Mouse (Mus musculus) heart, adult 2 months (tissue): ENCODE data around the gene Gmds. TPM values are rescaled to one million over a fixed set of nuclear protein-coding genes. Genes with fewer than 3 reads are reported as not detected.

Experiments used
- DNase-seq, 2 experiments: peaks; one replicate each; pipeline ENCODE4 v3.0.0; 2021
- H3K27ac ChIP-seq: fragments of 200-600 bp; 2 replicates; pipeline ENCODE4 v1.8.1; 2022
- H3K27me3 ChIP-seq: fragments of 200-500 bp; 2 replicates; pipeline ENCODE4 v1.6.1; 2012; ENCODE audit warnings: mild to moderate bottlenecking, low read length, inconsistent platforms, mixed read lengths; ENCODE audit not compliant: control insufficient read depth, insufficient read depth
- H3K36me3 ChIP-seq: fragments of 200-500 bp; 2 replicates; pipeline ENCODE4 v1.6.1; 2012; ENCODE audit warnings: low read length, inconsistent platforms; ENCODE audit not compliant: control insufficient read depth, insufficient read depth
- H3K4me1 ChIP-seq: fragments of 200-500 bp; 2 replicates; pipeline ENCODE4 v1.6.1; 2011; ENCODE audit warnings: low read length; ENCODE audit not compliant: control insufficient read depth, insufficient read depth
- H3K4me3 ChIP-seq: fragments of 200-600 bp; 2 replicates; pipeline ENCODE4 v1.8.1; 2022
- H3K79me2 ChIP-seq: fragments of 200-500 bp; replicated peaks from 2 replicates; pipeline ENCODE4 v1.6.1; 2012; ENCODE audit warnings: mild to moderate bottlenecking, inconsistent platforms, low read length, moderate library complexity, mixed read lengths; ENCODE audit not compliant: control insufficient read depth, insufficient read depth
- H3K9ac ChIP-seq: fragments of 200-500 bp; 2 replicates; pipeline ENCODE4 v1.6.1; 2012; ENCODE audit warnings: low read depth, mild to moderate bottlenecking, control low read depth, inconsistent platforms, low read length, mixed read lengths
- CTCF ChIP-seq: fragments of 200-600 bp; IDR thresholded peaks from 2 replicates; pipeline ENCODE4 v1.8.1; 2022; ENCODE audit warnings: antibody characterized with exemption, mild to moderate bottlenecking, moderate library complexity
- EP300 ChIP-seq: fragments of 200-500 bp; IDR thresholded peaks from 2 replicates; pipeline ENCODE4 v1.6.1; 2011; ENCODE audit warnings: low read depth, low read length, control low read depth; ENCODE audit not compliant: insufficient read depth
- POLR2A ChIP-seq: fragments of 200-500 bp; IDR thresholded peaks from 2 replicates; pipeline ENCODE4 v1.6.1; 2011; ENCODE audit warnings: mild to moderate bottlenecking, low read depth, low read length, control low read depth; ENCODE audit not compliant: insufficient read depth
- WGBS: fragments of 180-500 bp; shearing (Covaris S2); methylation state at CpG from one replicate; pipeline ENCODE4 v1.1.7; 2018; 5-methylcytosine and 5-hydroxymethylcytosine counted together
- intact Hi-C: fragments of 180-260 bp; cut with DNase I; formaldehyde crosslinking; loops from one replicate; pipeline ENCODE4 v1.15.1; 2025
- polyA plus RNA-seq: library from polyadenylated mRNA; depleted of rRNA; stranded (reverse); fragments of >200 nt; gene quantifications from 2 replicates; pipeline ENCODE4 v1.2.3, GENCODE M21; 2012
- total RNA-seq, 2 experiments: library from RNA; stranded (reverse); gene quantifications; 2 replicates each; pipeline ENCODE4 v1.2.3; 2021

The Gmds gene
- total and polyA plus RNA-seq, 3 experiments, result 4.2 to 6.0 (median 5.2) TPM

- TF ChIP-seq CTCF, result no peak
- TF ChIP-seq POLR2A, result no peak
- TF ChIP-seq EP300, result no peak
- DNase-seq, result no peak
- Histone ChIP-seq H3K4me3 (no peak overlapping the region), H3K27ac (no peak overlapping the region), H3K27me3 (no peaks in the 10 kb centered on the region), H3K79me2 (no peaks in the 10 kb centered on the region), H3K4me1 (no peaks in the 10 kb centered on the region), H3K9ac (no peak overlapping the region), H3K36me3 (no peaks in the 10 kb centered on the region)
- intact Hi-C loops, result no loop called here
- WGBS, result 88% methylated on average over 3 of the region's 3 CpGs
These were observed 194.9 kb downstream of the Gmds start for GRCm38 (mm10) chr13:32143651-32144050.

- TF ChIP-seq EP300, result no peak
- TF ChIP-seq CTCF, result no peak
- TF ChIP-seq POLR2A, result no peak
- Histone ChIP-seq H3K4me3 (no peak overlapping the region), H3K27ac (no peak overlapping the region), H3K79me2 (no peaks in the 10 kb centered on the region), H3K27me3 (no peaks in the 10 kb centered on the region), H3K4me1 (no peaks in the 10 kb centered on the region), H3K9ac (no peak overlapping the region), H3K36me3 (no peaks in the 10 kb centered on the region)
- whole genome bisulfite sequencing, result 72% methylated on average over 4 of the region's 4 CpGs
- no peak for DNase-seq
- intact Hi-C loops, result no loop called here
These were observed 203.8 kb downstream of the Gmds start for GRCm38 (mm10) chr13:32134663-32135273.

GRCm38 (mm10) chr13:32129970-32130369 is 208.6 kb downstream of the Gmds start:
- no peak for DNase-seq
- Histone ChIP-seq H3K79me2 (no peaks in the 10 kb centered on the region), H3K9ac (no peak overlapping the region), H3K4me3 (no peak overlapping the region), H3K27me3 (no peaks in the 10 kb centered on the region), H3K36me3 (no peaks in the 10 kb centered on the region), H3K4me1 (no peaks in the 10 kb centered on the region), H3K27ac (no peak overlapping the region)
- no peak for TF ChIP-seq CTCF
- TF ChIP-seq POLR2A, result no peak
- TF ChIP-seq EP300, result no peak
- WGBS, result 81% methylated on average over 1 of the region's 1 CpGs
- intact Hi-C loops, result no loop called here

GRCm38 (mm10) chr13:32118386-32118785 is 220.2 kb downstream of the Gmds start:
- no peaks in the 10 kb centered on the region for H3K4me1 ChIP-seq
- DNase-seq, result no peak
- no peaks in the 10 kb centered on the region for H3K79me2 ChIP-seq
- intact Hi-C loops, result no loop called here
- no peak overlapping the region for H3K9ac ChIP-seq
- no peaks in the 10 kb centered on the region for H3K27me3 ChIP-seq
- TF ChIP-seq CTCF (no peak), EP300 (no peak), POLR2A (no peak)
- WGBS, result 66% methylated on average over 1 of the region's 1 CpGs
- no peak overlapping the region for H3K4me3 ChIP-seq
- no peak overlapping the region for H3K27ac ChIP-seq
- H3K36me3 ChIP-seq, result no peaks in the 10 kb centered on the region

- WGBS, result 80% methylated on average over 1 of the region's 1 CpGs
- no peak overlapping the region for H3K9ac ChIP-seq
- TF ChIP-seq POLR2A, result no peak
- TF ChIP-seq EP300, result no peak
- TF ChIP-seq CTCF, result no peak
- H3K27ac ChIP-seq, result no peak overlapping the region
- no peaks in the 10 kb centered on the region for H3K79me2 ChIP-seq
- H3K36me3 ChIP-seq, result no peaks in the 10 kb centered on the region
- intact Hi-C loops, result no loop called here
- no peak for DNase-seq
- H3K4me3 ChIP-seq, result no peak overlapping the region
- H3K27me3 ChIP-seq, result no peaks in the 10 kb centered on the region
- no peaks in the 10 kb centered on the region for H3K4me1 ChIP-seq
These were observed 223.1 kb downstream of the Gmds start for GRCm38 (mm10) chr13:32115468-32115867.

GRCm38 (mm10) chr13:32113875-32114274 is 224.7 kb downstream of the Gmds start:
- H3K27ac ChIP-seq, result no peak overlapping the region
- intact Hi-C loops, result no loop called here
- no peak for DNase-seq
- H3K27me3 ChIP-seq, result no peaks in the 10 kb centered on the region
- no peak overlapping the region for H3K9ac ChIP-seq
- no peak for TF ChIP-seq POLR2A
- no peak for TF ChIP-seq EP300
- TF ChIP-seq CTCF, result no peak
- no peaks in the 10 kb centered on the region for H3K36me3 ChIP-seq
- WGBS, result 96% methylated on average over 3 of the region's 3 CpGs
- H3K79me2 ChIP-seq, result no peaks in the 10 kb centered on the region
- no peak overlapping the region for H3K4me3 ChIP-seq
- H3K4me1 ChIP-seq, result no peaks in the 10 kb centered on the region
